Mouse (Mus musculus): Measurements from ENCODE around the gene Zfp217. TPM values are rescaled to one million over a fixed set of nuclear protein-coding genes. Genes with fewer than 3 reads are reported as not detected.
A peak's percentile ranks its signal among the peaks of the same experiment; 100 is the strongest.
"Not testable (repeated sequence)": the region's sequence is repeated elsewhere in the genome, so short reads cannot be mapped to it uniquely, and the experiment has no call there.

Gene Zfp217
- polyA plus RNA-seq (2016; fragmentation: Nextera tagmentation; extraction: Ambion mirVana): 3.7 and 3.9 TPM in 2 replicates

DNA sequence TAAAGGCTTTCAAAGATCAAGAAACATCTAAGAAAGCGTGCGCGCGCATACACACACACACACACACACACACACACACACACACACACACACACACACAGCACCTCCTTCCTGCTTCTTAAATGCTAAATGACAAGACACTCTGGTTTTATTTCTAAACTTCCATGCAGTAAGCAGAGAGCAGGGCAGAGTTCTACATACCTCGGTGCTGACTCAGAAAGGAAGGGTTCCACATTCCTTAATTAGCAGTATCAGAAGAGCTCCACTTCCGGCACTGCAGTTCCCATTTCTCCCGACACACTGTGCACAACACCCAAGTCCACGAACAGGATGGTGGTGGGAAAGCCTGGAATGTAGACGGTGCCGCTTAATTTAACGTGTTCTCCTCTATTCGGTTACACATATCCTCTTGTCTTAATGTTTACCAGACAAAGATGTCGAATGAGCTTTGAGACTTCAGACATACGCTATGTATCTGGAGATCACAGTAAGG lies at the start of gene Zfp217:
Zfp217 (minus strand) TSS at position 443 of the 493 bp plus-strand sequence.
- Histone ChIP-seq H3K27me3 (peaks cover 1% of the 10 kb centered on the region; the same call in 1 of the 2 replicates), H3K36me3 (no peaks in the 10 kb centered on the region), H3K27ac (no peak within 1 kb of the TSS), H3K4me1 (no peaks in the 10 kb centered on the region), H3K9me3 (replicated peaks) (no peaks in the 10 kb centered on the region), H3K4me2 (replicated peaks) (no peak within 1 kb of the TSS), H3K4me3 (no peak within 1 kb of the TSS), H3K9ac (no peak within 1 kb of the TSS)
- 71% methylated on average over 14 of the region's 14 CpGs for WGBS
- no peak for ATAC-seq (ENCODE audit: low FRiP score)

GRCm38 (mm10) chr2:170195542-170196089 lies 47.7 kb upstream of the Zfp217 start:
- WGBS: 83% methylated on average over 13 of the region's 13 CpGs
- no peaks in the 10 kb centered on the region for H3K36me3 ChIP-seq
- H3K4me2 ChIP-seq (replicated peaks): no peak overlapping the region
- H3K4me1 ChIP-seq: peaks cover 16% of the 10 kb centered on the region
- no peak overlapping the region for H3K9ac ChIP-seq
- H3K4me3 ChIP-seq: no peak overlapping the region
- no peak overlapping the region for H3K27ac ChIP-seq
- no peak for ATAC-seq (ENCODE audit: low FRiP score)
- H3K27me3 ChIP-seq: no peaks in the 10 kb centered on the region
- H3K9me3 ChIP-seq (replicated peaks): no peaks in the 10 kb centered on the region

DNA sequence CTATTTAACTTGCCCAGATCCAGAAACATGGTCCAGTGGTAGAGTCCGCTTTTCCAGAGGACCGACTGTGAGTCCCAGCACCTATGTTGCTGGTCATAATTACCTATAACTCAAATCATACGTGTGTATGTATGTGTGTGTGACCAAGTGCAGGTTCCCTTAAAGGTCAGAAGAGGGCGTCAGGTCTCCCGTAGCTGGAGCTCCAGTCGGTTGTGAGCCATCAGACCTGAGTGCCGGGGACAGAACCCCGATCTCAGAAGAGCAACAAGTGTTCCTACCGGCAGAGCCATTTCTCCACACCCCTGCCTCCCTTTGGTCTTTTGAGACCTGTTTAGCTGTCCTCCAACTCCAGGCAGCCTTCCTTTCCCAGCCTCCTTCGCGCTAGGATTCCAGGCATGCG lies 46.9 kb upstream of the Zfp217 start:
- H3K27ac ChIP-seq: no peak overlapping the region
- 97% methylated on average over 12 of the region's 12 CpGs for WGBS
- no peak overlapping the region for H3K4me2 ChIP-seq (replicated peaks)
- no peak overlapping the region for H3K4me3 ChIP-seq
- no peak for ATAC-seq (ENCODE audit: low FRiP score)
- no peaks in the 10 kb centered on the region for H3K36me3 ChIP-seq
- H3K4me1 ChIP-seq: peaks cover 16% of the 10 kb centered on the region
- H3K27me3 ChIP-seq: no peaks in the 10 kb centered on the region
- H3K9me3 ChIP-seq (replicated peaks): no peaks in the 10 kb centered on the region
- H3K9ac ChIP-seq: no peak overlapping the region

DNA sequence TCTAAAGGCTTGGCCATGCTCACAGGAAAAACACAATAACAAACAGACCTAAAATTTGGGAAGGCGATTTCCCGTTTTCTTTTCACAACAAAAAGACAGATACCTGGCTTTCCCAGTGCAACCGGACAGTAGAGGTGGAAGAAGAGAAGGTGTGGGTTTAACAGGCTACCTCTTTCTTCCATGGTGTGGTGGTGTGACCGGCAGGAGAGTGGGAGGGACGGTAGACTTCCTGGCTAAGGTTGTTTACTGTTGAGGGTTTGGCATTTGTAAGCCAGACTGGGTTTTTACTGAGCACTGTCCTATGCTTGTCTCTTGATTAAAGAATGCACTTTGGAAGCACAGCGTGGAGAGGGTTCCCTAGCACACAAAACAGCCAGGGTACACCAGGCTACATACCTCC lies 45.9 kb upstream of the Zfp217 start:
- WGBS: 19% methylated on average over 6 of the region's 6 CpGs
- H3K27me3 ChIP-seq: no peaks in the 10 kb centered on the region
- H3K9ac ChIP-seq: no peak overlapping the region
- H3K4me3 ChIP-seq: 0 out of 2 replicates have a peak overlapping the region, but pooled peaks have one; percentile 22
- H3K4me2 ChIP-seq (replicated peaks): peak overlapping the region; percentile 51
- H3K4me1 ChIP-seq: peaks cover 16% of the 10 kb centered on the region
- peak overlapping the region; percentile 83 for H3K27ac ChIP-seq
- ATAC-seq (ENCODE audit: low FRiP score): peak; percentile 57
- H3K9me3 ChIP-seq (replicated peaks): no peaks in the 10 kb centered on the region
- H3K36me3 ChIP-seq: no peaks in the 10 kb centered on the region

- Histone ChIP-seq H3K36me3 (no peaks in the 10 kb centered on the region), H3K4me1 (peaks cover 16% of the 10 kb centered on the region), H3K4me2 (replicated peaks) (peak overlapping the region; percentile 51), H3K4me3 (peak overlapping the region; percentile 22), H3K27me3 (no peaks in the 10 kb centered on the region), H3K27ac (peak overlapping the region; percentile 83), H3K9ac (peak overlapping the region; percentile 40; the same call in 1 of the 2 replicates), H3K9me3 (replicated peaks) (no peaks in the 10 kb centered on the region)
- ATAC-seq (ENCODE audit: low FRiP score): peak; percentile 83
- 2% methylated on average over 10 of the region's 10 CpGs for WGBS
Observed at GRCm38 (mm10) chr2:170193211-170193610, 45.3 kb upstream of the Zfp217 start.

- ATAC-seq (ENCODE audit: low FRiP score): peak; percentile 82
- Histone ChIP-seq H3K4me1 (peaks cover 16% of the 10 kb centered on the region), H3K27me3 (no peaks in the 10 kb centered on the region), H3K36me3 (no peaks in the 10 kb centered on the region), H3K27ac (peak overlapping the region; percentile 83; the same call in 1 of the 2 replicates), H3K4me3 (peak overlapping the region; percentile 22), H3K9me3 (replicated peaks) (no peaks in the 10 kb centered on the region), H3K4me2 (replicated peaks) (peak overlapping the region; percentile 51), H3K9ac (peak overlapping the region; percentile 40; the same call in 1 of the 2 replicates)
- WGBS: 23% methylated on average over 7 of the region's 7 CpGs
Observed at GRCm38 (mm10) chr2:170192731-170193149, 44.8 kb upstream of the Zfp217 start.

GRCm38 (mm10) chr2:170188721-170189120 lies 40.8 kb upstream of the Zfp217 start:
- H3K36me3 ChIP-seq: no peaks in the 10 kb centered on the region
- H3K27me3 ChIP-seq: no peaks in the 10 kb centered on the region
- no peak for ATAC-seq (ENCODE audit: low FRiP score)
- no peak overlapping the region for H3K4me2 ChIP-seq (replicated peaks)
- peaks cover 18% of the 10 kb centered on the region for H3K4me1 ChIP-seq
- 95% methylated on average over 7 of the region's 7 CpGs for WGBS
- no peak overlapping the region for H3K4me3 ChIP-seq
- H3K9ac ChIP-seq: no peak overlapping the region
- no peak overlapping the region for H3K27ac ChIP-seq
- H3K9me3 ChIP-seq (replicated peaks): no peaks in the 10 kb centered on the region

DNA sequence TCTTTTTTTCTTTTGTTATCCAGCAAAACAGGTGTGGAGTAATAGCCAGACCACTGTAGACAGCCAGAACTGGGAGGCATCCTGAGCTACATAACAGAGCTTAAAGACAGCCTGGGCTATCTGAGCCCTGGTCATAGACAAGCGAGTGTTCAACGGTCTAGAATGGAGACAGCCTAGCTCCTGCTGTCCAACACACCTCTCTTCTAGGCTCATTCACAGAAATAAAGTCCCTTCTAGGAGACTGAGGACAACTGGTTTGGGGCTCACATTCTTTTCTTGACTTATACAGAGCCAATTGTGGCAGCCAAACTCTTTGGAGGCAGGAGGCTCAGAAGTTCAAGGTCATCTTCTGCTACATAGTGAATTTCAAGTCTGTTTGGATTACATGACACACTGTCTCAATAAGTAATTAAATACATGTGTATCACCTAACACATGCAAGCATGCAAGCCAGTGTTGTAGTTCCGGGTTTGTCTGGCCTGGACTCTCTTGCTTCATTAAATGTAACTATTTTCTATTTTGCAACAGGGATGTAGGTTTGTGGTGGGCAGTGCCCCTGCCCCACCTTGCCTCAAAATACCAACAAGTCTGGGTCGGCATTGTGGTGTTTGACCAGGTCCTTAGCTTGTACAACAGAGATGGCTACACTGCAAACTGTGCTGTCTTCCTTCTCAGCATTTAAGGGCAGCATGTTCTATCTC lies 37.4 kb upstream of the Zfp217 start:
- peaks cover 8% of the 10 kb centered on the region; the same call in 1 of the 2 replicates for H3K4me1 ChIP-seq
- peak overlapping the region; percentile 46 for H3K4me3 ChIP-seq
- H3K36me3 ChIP-seq: no peaks in the 10 kb centered on the region
- H3K27ac ChIP-seq: no peak overlapping the region
- H3K9ac ChIP-seq: no peak overlapping the region
- H3K9me3 ChIP-seq (replicated peaks): no peaks in the 10 kb centered on the region
- H3K4me2 ChIP-seq (replicated peaks): peak overlapping the region; percentile 68
- no peak for ATAC-seq (ENCODE audit: low FRiP score)
- WGBS: 67% methylated on average over 4 of the region's 4 CpGs
- H3K27me3 ChIP-seq: no peaks in the 10 kb centered on the region

DNA sequence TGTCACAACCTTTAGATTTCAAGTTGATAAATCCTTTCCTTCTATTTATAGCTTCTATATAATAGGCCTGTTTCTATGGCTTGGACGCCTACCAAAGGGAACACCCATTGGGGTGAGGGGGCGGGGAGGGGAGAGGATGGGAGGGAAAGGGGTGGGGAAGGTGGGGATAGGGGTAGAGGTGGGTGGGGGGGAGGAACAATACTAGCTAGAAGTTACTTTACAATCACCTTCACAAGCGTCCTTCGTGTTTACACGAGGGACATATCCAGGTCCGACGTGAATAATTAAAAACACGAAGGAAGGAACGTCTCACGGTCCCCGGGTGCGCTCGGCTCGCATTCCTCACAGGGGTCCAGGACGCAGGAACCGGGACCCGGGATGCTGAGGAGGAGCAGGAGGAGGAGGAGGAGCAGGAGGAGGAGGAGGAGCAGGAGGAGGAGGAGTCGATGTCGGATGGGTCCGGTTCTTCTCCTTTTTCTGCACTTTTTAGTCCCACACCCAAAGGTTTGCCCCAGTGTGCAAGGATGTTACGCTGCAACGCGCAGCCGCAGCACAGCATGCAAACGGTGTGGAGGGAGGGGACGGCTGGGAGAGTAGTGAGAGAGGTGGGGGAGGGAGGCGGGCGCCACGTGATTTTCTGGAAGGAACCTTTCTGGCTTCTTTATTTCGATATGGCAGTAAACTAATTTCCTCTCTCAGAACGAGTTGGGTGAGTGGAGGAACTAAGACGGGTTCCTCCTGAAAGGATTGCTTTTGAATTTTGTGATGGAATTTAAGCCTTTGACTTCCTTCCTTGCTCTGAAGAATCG lies 36.5 kb upstream of the Zfp217 start:
- Histone ChIP-seq H3K27me3 (no peaks in the 10 kb centered on the region), H3K27ac (peak overlapping the region; percentile 71), H3K4me3 (peak overlapping the region; percentile 46), H3K4me2 (replicated peaks) (peak overlapping the region; percentile 68), H3K9ac (peak overlapping the region; percentile 62), H3K36me3 (no peaks in the 10 kb centered on the region), H3K9me3 (replicated peaks) (no peaks in the 10 kb centered on the region), H3K4me1 (peaks cover 8% of the 10 kb centered on the region; the same call in 1 of the 2 replicates)
- peak; percentile 86 for ATAC-seq (ENCODE audit: low FRiP score)
- WGBS: 1% methylated on average over 33 of the region's 33 CpGs

DNA sequence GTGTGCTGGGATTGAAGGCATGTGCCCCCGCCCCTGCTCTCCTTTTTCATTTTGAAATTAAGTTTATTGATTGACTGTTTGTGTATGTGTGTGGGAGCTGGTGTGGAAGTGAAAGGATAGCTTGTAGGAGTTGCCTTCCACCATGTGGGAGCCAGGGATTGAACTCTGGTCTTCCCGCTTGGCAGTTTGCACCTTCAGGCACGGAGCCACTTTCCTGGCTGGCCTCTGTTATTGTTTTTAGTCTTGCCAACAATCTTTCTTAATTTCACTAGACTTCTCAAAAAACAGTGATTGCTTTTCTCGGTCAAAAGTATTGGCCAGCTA lies 35.9 kb upstream of the Zfp217 start:
- peaks cover 8% of the 10 kb centered on the region; the same call in 1 of the 2 replicates for H3K4me1 ChIP-seq
- no peak overlapping the region for H3K9ac ChIP-seq
- H3K4me2 ChIP-seq (replicated peaks): peak overlapping the region; percentile 68
- ATAC-seq (ENCODE audit: low FRiP score): no peak
- no peaks in the 10 kb centered on the region for H3K36me3 ChIP-seq
- no peak overlapping the region for H3K27ac ChIP-seq
- 70% methylated on average over 4 of the region's 4 CpGs for WGBS
- H3K4me3 ChIP-seq: peak overlapping the region; percentile 46
- H3K9me3 ChIP-seq (replicated peaks): no peaks in the 10 kb centered on the region
- no peaks in the 10 kb centered on the region for H3K27me3 ChIP-seq

- WGBS: 78% methylated on average over 6 of the region's 6 CpGs
- peaks cover 16% of the 10 kb centered on the region for H3K4me1 ChIP-seq
- no peaks in the 10 kb centered on the region for H3K27me3 ChIP-seq
- H3K9ac ChIP-seq: no peak overlapping the region
- H3K36me3 ChIP-seq: no peaks in the 10 kb centered on the region
- H3K4me2 ChIP-seq (replicated peaks): no peak overlapping the region
- H3K9me3 ChIP-seq (replicated peaks): no peaks in the 10 kb centered on the region
- no peak overlapping the region for H3K4me3 ChIP-seq
- H3K27ac ChIP-seq: no peak overlapping the region
- ATAC-seq (ENCODE audit: low FRiP score): no peak
Observed at GRCm38 (mm10) chr2:170181862-170182261, 34.0 kb upstream of the Zfp217 start.

GRCm38 (mm10) chr2:170180769-170181168 lies 32.9 kb upstream of the Zfp217 start:
- not testable (repeated sequence) for H3K9ac ChIP-seq; ATAC-seq (ENCODE audit: low FRiP score); H3K4me2 ChIP-seq (replicated peaks); H3K27ac ChIP-seq; H3K36me3 ChIP-seq; H3K4me3 ChIP-seq; H3K9me3 ChIP-seq (replicated peaks); H3K27me3 ChIP-seq
- 92% methylated on average over 3 of the region's 3 CpGs for WGBS
- H3K4me1 ChIP-seq: peaks cover 23% of the 10 kb centered on the region

Data from hindbrain, embryonic 12.5 days (tissue).